Mouse (Mus musculus) right cerebral cortex, adult 18-20 months (tissue): ENCODE results near the gene Itk.

Experiments
- DNase-seq: peaks from one replicate; pipeline ENCODE4 v3.0.0; 2022; ENCODE audit warnings: mixed read lengths

Itk gene

DNA sequence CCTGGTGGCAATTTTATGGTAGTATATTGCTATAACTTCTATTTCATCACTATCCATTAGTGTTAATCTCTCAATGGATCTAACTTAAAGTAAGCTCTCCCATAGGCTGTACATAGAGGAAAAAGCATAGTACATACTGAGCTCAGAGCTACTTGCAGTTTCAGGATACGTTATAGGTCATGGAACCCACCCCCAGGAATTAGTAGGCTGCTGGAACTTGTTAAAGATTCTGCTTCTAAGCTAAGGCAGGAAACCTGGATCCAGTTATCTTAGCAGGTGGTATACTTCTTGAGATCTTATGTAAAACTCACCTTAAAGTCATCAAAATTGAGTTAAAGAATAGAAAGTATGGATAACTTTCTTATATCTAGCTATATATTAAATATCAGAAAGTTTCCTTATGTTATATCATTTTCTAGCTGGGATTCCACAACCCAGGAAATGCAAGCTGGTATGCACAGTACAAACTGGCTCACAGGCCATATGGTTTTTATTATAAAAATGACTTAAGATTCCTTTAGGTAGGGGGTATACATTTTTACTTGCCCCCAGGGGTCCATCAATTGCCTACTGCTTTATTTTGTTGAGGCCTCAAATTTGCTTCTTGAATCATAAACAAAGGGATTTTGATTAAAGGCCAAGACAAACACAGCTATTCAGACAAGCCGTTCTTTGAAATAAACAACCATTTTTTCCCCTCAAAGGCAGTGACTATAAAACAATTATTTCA, 39.5 kb downstream of the Itk start:
- DNase-seq, result no peak

DNA sequence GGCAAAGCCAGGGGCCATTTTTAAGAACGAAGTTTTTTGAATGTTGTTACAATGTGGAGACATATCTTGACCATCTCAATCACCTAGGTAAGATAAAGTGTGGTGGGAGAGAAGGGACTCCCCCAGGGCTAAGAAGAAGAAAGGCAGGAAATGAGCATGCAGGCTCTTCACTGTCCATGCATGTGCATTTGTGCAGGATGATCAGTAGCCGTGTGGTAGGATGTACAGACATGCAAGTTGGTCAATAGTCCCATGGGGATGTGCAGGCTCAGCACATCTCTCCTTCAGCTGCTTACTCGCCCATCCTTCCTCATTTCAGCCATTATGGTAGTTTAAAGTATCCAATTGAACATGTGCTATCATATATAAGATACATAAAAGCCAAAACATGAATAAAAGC, 40.9 kb downstream of the Itk start:
- no peak for DNase-seq

DNA sequence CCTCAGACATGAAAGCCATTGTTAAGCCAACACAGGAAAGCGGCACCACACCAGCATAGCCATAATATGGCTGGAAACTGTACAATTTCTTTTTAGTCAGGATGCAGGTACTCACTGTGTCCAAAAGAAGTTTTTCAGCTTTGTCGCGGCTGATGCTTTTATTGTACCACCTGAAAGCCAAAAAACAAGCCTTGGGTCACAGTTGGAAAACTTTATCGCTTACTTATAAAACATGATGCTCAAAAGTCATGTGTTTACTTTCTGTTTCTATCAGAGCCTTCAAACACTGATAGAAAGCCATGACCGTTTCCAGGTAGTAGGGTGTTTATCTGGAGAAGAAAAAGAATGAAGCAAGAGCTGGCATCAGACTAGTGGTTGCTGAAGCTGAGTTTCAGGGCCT, 41.6 kb downstream of the Itk start:
- DNase-seq, result no peak

DNA sequence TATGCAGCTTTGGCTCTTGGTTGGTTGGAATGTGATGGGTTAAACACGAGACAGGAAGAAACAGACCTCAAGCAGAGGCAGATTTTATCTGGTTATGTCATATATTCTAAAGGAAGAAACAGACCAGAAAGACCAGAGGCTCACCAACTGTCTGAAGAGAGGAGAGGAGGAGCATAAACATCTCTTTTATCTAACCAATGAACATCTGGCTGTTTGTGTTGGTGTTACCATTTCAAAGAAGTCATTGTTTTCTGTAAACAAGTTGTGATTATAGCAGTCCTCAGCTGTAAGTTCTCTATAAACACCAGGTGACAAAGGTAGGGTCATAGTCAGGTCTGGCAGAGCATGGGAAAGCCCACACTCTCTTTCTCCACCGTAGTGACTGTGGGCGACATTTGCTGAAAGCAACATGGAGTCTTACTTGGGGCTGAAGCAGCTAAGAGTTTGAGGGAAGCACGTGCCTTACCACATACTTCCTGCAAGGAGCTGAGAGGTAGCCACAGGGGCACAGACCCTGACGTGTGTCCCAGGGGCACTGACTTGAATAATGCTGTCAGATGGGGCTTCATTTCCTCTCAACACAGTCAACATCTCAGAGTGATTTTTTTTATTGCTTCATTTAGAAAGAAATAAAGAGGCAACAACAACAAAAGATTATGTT, 45.3 kb downstream of the Itk start:
- no peak for DNase-seq

DNA sequence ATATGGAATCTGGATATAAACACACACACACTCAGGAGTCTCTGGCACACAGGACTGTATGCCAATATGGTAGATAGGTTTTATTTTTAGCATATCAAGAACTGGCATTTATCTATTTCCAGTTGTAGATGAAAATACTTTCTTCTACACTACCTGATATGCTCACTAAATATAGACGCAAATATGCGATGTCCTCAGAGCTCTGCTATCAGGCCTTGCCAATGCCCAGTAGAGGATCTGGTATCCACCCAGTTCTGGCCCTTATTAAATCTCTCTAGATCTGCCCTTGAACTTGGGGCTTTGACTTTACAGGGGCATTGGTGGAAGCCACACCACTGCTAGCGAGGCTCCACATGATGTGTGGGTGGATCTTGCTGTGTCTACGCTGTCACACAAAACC, 47.4 kb downstream of the Itk start:
- no peak for DNase-seq

DNA sequence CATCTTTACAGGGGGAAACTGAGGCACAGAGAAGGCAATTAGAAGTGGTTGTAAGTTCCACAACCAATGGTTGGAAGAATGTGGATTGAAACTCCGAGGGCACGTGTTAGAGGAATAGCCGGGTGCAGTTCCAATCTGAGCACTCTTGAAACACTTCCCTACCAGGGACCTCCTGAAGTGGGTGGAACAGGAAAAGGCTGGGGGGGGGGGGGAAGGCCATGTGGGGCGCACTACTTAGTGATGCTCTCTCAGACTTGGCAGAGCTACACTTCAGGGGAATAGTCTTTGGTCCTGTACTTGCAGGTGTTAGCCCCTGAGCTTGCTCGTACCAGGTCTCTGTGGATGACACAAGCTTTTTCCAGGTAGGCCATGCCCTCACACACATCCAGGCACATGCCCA, 53.3 kb downstream of the Itk start:
- DNase-seq, result no peak

DNA sequence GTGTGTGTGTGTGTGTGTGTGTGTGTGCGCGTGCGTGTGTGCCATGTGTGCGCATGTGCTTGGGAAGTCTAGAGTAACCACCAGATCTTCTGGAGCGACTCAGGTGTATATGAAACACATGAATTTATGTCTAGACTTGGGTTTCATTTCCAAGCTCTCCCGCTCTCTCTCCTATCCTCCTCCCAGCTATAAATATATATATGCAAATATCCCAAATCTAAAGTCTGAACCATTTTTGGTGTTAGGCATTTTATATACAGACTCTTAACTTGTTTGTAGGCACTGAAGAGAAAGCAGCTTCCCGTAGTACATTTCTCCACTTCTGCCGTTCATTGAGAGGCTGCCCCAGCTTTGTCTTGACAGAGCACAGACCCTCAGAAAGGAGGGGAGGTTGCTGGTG, 57.1 kb downstream of the Itk start:
- DNase-seq, result no peak

DNA sequence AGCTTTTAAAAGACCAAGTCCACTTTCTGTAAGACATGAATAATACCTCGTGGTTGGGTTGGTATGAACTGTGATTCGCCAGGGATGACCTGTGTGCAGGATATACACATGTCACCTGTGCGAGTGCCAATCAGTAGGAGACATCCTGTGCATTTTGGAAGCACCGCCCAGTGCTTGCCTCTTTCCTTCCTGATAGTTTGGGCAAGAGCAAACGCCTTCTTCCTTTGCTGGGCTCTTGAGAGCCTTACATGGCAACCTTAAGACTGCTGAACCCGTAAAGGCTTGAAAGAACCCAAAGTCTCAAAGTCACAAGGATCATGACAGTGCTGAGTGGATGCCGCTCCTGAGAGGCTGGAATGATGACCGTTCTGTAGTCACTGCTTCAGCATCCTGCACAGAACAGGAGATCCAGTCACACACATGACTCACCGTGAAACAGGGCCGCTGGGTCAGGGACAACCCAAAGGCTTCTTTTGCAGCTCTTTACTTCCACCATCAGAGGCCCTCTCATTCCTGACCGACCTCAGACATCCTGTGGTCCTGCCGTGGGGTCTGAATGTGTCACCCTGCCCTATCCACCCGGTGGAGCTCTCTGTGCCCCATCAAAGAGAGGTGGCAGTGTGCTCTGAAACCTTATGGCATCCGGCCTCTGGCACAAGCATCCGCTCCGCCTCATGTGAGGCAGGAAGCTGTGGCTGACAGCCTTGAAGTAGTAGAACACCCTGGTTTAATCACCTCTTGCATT, 62.9 kb downstream of the Itk start:
- no peak for DNase-seq

DNA sequence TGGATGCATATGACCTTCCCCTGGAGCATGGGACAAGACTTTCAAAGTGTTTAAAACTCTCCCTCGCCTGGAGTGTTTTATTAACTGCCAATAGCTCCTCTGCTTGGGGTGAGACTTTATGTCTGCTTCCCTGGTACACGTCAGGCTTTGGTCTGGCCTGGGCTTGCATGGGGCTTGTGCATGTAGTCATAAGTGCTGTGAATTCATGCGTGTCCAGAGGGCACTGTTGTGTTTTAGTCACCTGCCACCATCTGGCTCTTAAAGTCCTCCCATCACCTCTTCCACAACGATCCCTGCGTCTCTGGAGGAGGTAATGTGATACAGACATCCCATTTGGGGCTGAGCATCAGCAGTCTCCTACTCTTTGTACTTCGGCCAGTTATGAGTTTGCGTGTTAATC, 67.8 kb downstream of the Itk start:
- DNase-seq, result no peak

DNA sequence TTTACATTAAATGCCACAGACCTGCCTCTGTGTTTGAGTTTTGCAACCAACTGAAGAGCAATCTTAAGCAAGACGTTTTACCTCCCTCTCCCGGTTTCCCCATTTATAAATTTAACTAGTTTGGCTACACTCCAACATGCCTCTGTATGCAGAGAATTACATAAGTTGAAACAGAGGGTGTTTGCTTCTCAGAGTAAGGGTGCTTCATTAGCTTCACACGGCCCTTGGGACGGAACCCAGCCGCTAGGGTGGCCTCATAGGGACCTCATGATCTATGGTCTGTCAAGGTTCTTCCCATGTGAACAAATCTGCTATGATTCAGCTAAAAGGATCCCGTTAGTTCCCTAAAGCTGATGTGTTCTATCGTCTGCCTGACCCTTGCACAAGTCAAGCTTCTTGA, 74.8 kb downstream of the Itk start:
- DNase-seq, result peak; percentile 48

DNA sequence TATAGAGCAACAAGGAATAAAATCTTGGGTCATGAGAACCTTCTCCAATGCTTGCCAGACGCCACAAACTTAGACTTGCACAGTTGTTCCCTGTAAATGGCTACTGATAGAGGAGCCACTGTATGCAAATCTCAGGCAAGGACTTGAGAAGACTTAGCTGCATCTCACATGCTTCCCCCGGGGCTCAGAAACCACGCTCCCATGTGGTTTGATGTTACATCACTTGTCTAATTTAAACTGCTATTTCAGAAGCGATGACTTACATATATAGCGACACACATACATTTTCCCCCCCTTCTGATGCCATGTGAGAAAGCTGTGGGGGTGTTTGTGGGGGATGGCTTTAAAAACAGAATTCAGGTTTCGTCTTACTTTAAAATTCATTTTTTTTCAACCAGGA, 75.5 kb downstream of the Itk start:
- peak; percentile 83 for DNase-seq

DNA sequence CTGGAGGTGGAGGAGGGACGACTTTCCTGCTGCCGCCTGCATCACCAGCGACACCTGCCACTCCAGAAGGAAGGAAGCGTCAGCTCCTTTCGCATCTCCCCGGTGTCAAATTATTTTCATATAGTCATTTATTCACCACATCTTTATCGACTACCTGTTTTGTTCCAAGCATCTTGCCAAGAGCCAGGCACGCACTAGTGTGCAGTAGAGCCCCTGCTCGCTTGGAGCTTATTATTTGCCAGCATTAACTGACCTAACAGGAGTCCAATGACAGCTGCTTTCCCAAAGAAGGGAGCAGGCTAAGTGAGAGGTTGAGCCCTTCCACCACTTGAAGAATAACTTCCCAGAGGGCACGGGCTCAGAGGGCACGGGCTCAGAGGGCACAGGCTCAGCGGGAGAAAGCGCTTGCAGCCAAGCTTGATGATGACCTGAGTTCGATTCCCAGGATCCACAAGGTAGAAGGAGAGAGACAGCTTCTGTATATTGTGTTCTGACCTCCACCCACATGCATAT, 76.7 kb downstream of the Itk start, which contains the start of gene Cyfip2:
Gene Cyfip2, minus strand, starts transcription at position 337 of the 513 bp plus-strand sequence.
- DNase-seq, result no peak

DNA sequence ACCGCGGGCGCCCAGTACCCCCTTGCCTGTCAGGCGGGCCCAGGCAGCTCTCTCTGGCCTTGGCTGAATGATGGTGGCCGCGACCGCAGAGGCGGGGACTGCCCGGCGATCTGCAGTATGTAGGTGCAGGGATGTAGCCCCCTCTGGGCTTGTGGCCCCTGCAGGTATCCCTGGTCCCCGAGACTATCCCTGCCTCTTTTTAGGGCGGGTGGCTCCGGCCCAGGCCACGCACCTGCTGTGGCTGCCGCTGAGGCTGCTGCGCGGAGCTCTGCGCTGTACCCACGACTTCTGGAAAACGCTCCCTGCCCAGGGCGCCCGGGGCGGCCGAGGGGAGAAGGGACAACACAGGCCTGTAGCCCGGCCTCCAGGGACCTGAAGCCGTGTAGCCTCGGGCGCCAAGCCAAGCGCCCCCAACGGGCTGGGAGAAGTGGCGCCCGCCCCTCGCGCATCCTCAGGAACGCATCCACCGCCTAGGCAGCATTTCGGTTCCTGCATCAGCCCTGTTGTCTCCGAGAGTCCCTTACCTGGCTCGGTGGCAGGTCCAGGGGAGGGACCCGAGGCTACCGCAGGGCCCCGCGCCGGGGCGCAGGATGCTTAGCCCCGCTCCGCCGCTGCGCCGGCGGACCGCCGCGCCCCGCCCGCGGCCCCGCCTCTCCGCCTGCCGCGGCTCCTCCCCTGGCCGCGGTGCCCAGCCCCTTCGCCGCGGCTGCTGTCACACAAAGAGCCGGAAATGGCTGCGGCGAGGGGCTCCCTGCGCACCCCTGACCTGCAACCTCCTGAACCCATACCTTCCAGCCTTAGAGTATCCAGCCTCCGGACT, 77.4 kb downstream of the Itk start:
- DNase-seq, result peak; percentile 60

DNA sequence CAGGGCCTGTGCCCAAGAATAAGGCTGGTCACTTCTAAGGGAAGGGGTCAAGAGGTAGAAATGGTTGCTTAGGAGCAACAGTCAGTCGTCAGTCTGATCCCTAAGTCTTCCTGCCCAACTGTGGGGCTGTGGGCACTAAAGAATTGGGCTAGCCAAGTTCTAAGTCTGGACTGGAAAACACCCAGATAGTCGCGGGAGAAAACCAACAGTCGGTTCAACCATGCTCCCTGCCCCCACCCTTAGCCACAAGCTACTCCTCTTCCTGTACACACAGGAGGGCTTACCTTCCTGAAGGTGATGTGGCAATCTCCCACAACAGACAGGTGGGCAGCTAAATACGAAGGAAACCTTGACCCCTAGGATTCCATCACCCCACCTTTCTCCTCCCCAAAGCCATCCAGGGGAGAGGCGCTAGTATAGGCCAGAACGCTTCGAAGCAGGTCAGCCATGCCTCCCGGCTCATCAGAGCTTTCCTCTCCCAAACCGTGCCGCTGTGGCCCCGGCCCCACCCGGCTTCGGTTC, 78.1 kb downstream of the Itk start:
- no peak for DNase-seq

DNA sequence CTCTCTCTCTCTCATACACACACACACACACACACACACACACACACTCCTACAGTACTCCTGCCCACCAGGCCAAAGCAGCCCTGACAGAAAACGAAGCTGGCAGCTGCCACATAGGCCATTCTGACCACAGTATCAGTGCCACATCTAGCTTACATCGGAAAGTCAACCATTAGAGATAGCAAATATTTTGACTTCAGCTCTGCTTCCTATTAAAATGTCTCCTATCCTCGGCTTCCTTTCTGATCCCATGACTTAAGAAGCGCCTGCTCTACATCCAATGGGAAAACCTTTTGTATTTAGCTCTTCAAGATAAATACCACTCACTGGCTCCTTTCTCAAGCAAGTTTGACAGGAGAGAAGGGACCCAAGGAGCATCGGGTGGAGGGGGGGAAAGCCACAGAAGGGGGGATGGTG, 78.7 kb downstream of the Itk start:
- no peak for DNase-seq

DNA sequence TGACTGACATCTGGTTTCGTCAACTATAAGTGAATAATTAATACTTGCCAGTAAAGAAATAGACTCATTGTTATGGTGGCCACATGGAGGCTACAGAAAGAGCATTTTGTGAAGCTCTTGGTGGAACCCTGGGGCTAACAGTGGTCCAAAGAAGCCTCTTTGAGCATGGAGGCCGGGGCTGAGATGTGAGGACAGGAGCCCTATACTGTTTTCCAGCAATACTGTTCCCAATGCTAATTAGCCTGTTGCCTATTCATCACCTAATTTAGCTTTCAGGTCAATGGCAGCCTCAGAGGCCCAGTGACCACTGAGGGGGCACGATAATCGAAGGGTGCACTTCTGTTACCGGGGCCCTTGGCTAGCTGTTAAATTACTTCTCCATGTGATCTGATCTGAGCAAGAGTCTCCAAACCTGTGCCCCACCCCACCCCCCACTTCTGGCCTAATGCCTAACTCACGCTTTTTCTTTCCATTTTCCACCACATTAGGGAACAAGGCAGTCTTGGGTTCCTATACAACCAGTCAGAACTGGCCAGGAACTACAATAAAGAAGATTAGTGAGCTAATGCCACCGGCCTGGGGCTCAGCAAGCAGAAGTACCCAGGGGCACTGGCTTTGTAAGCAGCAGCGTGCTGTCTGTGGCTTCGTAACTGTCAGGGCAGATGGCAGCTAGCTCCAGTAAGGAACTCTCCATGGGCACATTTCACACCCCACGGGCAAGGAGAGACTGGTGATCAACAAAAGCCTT, 79.3 kb downstream of the Itk start:
- no peak for DNase-seq

DNA sequence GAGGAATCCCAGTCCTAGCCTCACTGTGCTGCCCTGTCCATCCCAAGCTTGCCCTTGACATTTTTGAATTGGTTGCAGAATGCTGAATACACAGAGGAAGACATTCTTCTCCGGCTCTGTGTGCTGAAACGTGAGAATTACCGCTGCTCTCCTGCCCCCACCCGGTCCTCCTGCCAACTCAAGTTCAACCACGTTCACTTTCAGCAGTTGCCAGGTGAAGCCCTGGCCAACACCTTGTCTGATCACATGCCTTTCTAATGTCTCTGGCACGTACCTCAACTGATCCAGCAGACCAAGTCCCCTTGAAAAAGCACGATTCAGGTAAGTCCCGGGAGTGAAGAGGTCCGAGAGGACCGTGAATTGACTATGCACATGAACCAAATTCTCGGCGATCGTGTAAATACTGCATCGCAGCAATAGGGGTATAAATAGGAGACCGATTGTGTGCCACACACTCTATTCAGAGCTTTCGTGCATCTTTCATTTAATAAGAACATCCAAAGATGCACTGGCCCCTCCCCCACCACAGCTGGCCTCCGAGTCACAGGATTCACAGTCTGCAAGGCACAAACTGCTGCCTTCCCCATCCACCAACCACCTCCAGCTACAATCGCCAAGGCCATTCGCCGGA, 80.1 kb downstream of the Itk start:
- peak; percentile 59 for DNase-seq

DNA sequence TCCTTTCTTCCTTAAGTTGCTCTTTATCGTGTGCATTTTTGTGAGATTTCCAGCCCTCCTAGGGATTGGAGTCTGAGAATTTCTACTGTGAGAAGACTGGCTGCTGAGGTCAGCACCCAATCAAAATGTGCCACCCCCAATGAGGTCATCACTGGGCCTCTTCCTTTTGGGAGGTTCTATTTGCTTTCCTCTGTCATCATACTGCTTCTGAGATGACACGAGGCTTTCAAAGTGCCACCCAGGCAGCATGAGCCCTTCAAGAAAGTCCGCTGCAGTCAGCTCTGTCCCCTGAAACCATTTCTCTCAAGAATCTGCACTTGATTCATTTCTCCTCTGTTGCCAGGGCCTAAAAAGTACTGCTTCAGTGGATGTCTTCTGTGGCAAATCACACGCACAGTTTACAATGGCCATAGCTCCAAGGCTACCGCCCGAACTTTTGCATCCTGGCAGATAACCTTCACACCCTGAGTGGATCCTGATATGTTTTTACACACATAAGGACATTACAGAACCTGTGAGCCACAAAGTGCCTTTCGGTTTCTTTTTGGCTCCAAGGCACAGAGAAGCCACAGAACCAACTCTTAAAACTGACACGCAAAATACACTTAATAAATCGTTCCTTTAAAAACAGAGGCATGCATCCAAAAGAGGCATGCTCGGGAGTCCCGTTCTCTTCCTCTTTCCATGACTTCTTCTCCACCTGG, 80.9 kb downstream of the Itk start:
- no peak for DNase-seq

DNA sequence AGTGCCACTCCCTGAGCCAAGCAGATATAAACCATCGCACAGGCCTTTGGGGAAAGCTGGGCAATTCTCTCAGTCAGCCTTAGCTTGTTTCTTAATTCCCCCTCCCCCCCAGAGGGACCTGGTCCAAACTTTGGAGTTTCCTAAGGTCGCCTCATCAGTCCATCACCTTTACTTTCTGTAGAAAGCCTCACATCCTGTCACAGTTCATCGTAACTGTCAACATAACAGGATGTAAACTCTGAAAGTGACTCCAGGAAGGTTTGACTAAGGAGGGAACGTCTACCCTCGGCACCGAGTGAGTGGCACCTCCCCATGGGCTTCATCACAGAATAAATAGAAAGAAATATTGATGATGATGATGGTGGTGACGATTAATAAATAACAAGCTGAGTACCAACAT, 81.5 kb downstream of the Itk start:
- no peak for DNase-seq

DNA sequence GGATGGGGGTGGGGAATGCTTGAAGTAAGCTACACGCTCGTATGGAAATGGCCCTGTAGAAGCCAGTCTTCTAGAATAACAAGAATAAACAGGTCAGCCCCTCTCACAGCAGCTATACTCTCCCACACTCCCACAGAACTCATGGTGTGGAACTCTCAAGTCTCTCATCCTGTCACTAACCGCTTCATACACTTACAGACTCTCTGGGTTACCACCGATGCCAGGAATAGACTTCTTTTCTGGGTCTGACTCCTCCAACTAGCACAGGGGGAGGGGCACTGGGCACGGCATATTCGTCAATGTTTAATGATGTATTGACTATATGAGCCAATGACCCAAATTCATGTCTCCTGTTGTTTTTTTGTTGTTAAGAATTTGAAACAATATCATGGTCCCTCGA, 82.5 kb downstream of the Itk start:
- DNase-seq, result no peak
